Mouse (Mus musculus): ENCODE data around the gene Sp1.

DNA sequence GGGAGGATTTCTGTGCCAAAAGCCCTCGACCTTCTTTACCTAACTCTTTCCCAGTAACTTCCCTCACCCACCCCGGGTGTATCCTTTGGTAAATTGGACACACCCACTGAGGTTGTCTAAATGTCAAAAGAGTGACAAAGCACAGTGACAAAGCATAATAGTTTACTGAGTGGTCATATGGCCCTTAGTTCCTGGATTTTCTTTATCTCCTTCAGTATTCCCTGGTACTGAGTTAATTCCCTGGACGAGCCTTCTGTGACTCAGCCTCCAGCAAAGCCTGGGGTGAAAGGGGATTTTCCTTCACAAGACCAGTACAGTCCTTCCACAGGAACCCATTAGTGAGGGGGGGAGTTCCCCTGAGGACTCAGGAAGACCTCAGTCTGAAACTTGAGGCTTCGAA, 55.0 kb downstream of the Sp1 start:
- TF ChIP-seq CTCF (IDR thresholded peaks at IDR 0.05; ENCODE audit: low read depth, low read length) (no peak), TAL1 (conservative IDR thresholded peaks at IDR 0.05; ENCODE audit: low read depth, low read length) (no peak), POLR2AphosphoS5 (IDR thresholded peaks at IDR 0.05; ENCODE audit: insufficient replicate concordance, low read depth, low read length) (no peak), GATA1 (IDR thresholded peaks at IDR 0.05; ENCODE audit: borderline replicate concordance, low read length) (no peak)
